Mouse (Mus musculus) bone marrow, adult 2 months (tissue): Measurements from ENCODE around the gene Fez2.

Source experiments
- CTCF ChIP-seq: fragments of 200-500 bp; IDR thresholded peaks from 2 replicates; pipeline ENCODE4 v1.5.1; 2011; ENCODE audit warnings: low read length, control low read depth; ENCODE audit not compliant: control insufficient read depth, insufficient read depth
- POLR2A ChIP-seq: fragments of 200-500 bp; IDR thresholded peaks from 2 replicates; pipeline ENCODE4 v1.6.1; 2011; ENCODE audit warnings: low read depth, mild to moderate bottlenecking, control low read depth, low read length, borderline replicate concordance; ENCODE audit not compliant: control insufficient read depth

GRCm38 (mm10) chr17:78403229-78403628 lies 14.7 kb downstream of the Fez2 start:
- TF ChIP-seq CTCF: no peak
- no peak for TF ChIP-seq POLR2A
